Mouse (Mus musculus): Measurements from ENCODE around the gene Ppif. TPM values are rescaled to one million over a fixed set of nuclear protein-coding genes. Genes with fewer than 3 reads are reported as not detected.

Gene Ppif
- polyA plus RNA-seq, 1 experiment from 2014 or later: 99.2 TPM

GRCm38 (mm10) chr14:25713443-25713842, 19.5 kb downstream of the Ppif start:
- no peaks in the 10 kb centered on the region for H3K27me3 ChIP-seq (ENCODE audit: control insufficient read depth, insufficient read depth, low read length)
- H3K36me3 ChIP-seq (ENCODE audit: control insufficient read depth, insufficient read depth, low read length): peaks cover 40% of the 10 kb centered on the region
- no peak for ATAC-seq (ENCODE audit: insufficient number of reproducible peaks, insufficient read depth, low FRiP score, low read depth)
- no peaks in the 10 kb centered on the region for H3K9me3 ChIP-seq (ENCODE audit: control insufficient read depth, low read length)
- 19% methylated on average over 4 of the region's 4 CpGs for WGBS
- H3K27ac ChIP-seq (replicated peaks in 1 of 2; ENCODE audit: control insufficient read depth in 1 of 2, insufficient read depth in 1 of 2, low read depth in 2 of 2, low read length in 2 of 2): no peak overlapping the region
- H3K4me3 ChIP-seq (ENCODE audit: control insufficient read depth in 1 of 2, insufficient read depth in 1 of 2, low read depth in 1 of 2, low read length in 2 of 2): no peak overlapping the region
- H3K4me1 ChIP-seq (ENCODE audit: control insufficient read depth in 2 of 2, insufficient read depth in 2 of 2, low read length in 2 of 2): peaks cover 41 to 45% of the 10 kb centered on the region in 2 experiments
- no peak overlapping the region for H3K4me2 ChIP-seq (ENCODE audit: low read length)
- no peak overlapping the region for H3K9ac ChIP-seq (ENCODE audit: low read length)

- no peak overlapping the region for H3K4me2 ChIP-seq (ENCODE audit: low read length)
- H3K4me1 ChIP-seq (ENCODE audit: control insufficient read depth in 2 of 2, insufficient read depth in 2 of 2, low read length in 2 of 2): peaks cover 19 to 27% of the 10 kb centered on the region in 2 experiments
- no peak for ATAC-seq (ENCODE audit: insufficient number of reproducible peaks, insufficient read depth, low FRiP score, low read depth)
- H3K27me3 ChIP-seq (ENCODE audit: control insufficient read depth, insufficient read depth, low read length): no peaks in the 10 kb centered on the region
- H3K27ac ChIP-seq (replicated peaks in 1 of 2; ENCODE audit: control insufficient read depth in 1 of 2, insufficient read depth in 1 of 2, low read depth in 2 of 2, low read length in 2 of 2): no peak overlapping the region
- no peaks in the 10 kb centered on the region for H3K9me3 ChIP-seq (ENCODE audit: control insufficient read depth, low read length)
- no peak overlapping the region for H3K9ac ChIP-seq (ENCODE audit: low read length)
- WGBS: 76% methylated on average over 1 of the region's 1 CpGs
- no peak overlapping the region for H3K4me3 ChIP-seq (ENCODE audit: control insufficient read depth in 1 of 2, insufficient read depth in 1 of 2, low read depth in 1 of 2, low read length in 2 of 2)
- peaks cover 64% of the 10 kb centered on the region for H3K36me3 ChIP-seq (ENCODE audit: control insufficient read depth, insufficient read depth, low read length)
Measured at GRCm38 (mm10) chr14:25716528-25716927, 22.6 kb downstream of the Ppif start.

GRCm38 (mm10) chr14:25717718-25718117, 23.8 kb downstream of the Ppif start:
- Histone ChIP-seq H3K27ac (replicated peaks in 1 of 2; ENCODE audit: control insufficient read depth in 1 of 2, insufficient read depth in 1 of 2, low read depth in 2 of 2, low read length in 2 of 2) (peak overlapping the region in 1 of 2 experiments; percentile 54; a peak in 2 of 4 replicates), H3K9me3 (ENCODE audit: control insufficient read depth, low read length) (no peaks in the 10 kb centered on the region)
- WGBS: 74% methylated on average over 8 of the region's 8 CpGs

GRCm38 (mm10) chr14:25718471-25718870, 24.5 kb downstream of the Ppif start:
- Histone ChIP-seq H3K4me3 (ENCODE audit: control insufficient read depth in 1 of 2, insufficient read depth in 1 of 2, low read depth in 1 of 2, low read length in 2 of 2) (no peak overlapping the region), H3K9ac (ENCODE audit: low read length) (peak overlapping the region; percentile 10; the same call in 1 of the 2 replicates), H3K36me3 (ENCODE audit: control insufficient read depth, insufficient read depth, low read length) (peaks cover 70% of the 10 kb centered on the region), H3K9me3 (ENCODE audit: control insufficient read depth, low read length) (no peaks in the 10 kb centered on the region), H3K27me3 (ENCODE audit: control insufficient read depth, insufficient read depth, low read length) (no peaks in the 10 kb centered on the region), H3K4me1 (ENCODE audit: control insufficient read depth in 2 of 2, insufficient read depth in 2 of 2, low read length in 2 of 2) (peaks cover 16 to 20% of the 10 kb centered on the region in 2 experiments; a peak in 3 of 4 replicates), H3K27ac (replicated peaks in 1 of 2; ENCODE audit: control insufficient read depth in 1 of 2, insufficient read depth in 1 of 2, low read depth in 2 of 2, low read length in 2 of 2) (peak overlapping the region in 1 of 2 experiments; percentile 54; a peak in 2 of 4 replicates), H3K4me2 (ENCODE audit: low read length) (no peak overlapping the region)
- 7% methylated on average over 2 of the region's 2 CpGs for WGBS
- 0 out of 2 replicates have a peak, but pooled peaks have one; percentile 27 for ATAC-seq (ENCODE audit: insufficient number of reproducible peaks, insufficient read depth, low FRiP score, low read depth)

More at GRCm38 (mm10) chr14:25717718-25718117, 23.8 kb downstream of the Ppif start:
- H3K4me1 ChIP-seq (ENCODE audit: control insufficient read depth in 2 of 2, insufficient read depth in 2 of 2, low read length in 2 of 2): peaks cover 13 to 20% of the 10 kb centered on the region in 2 experiments; a peak in 3 of 4 replicates
- no peaks in the 10 kb centered on the region for H3K27me3 ChIP-seq (ENCODE audit: control insufficient read depth, insufficient read depth, low read length)
- H3K9ac ChIP-seq (ENCODE audit: low read length): no peak overlapping the region
- peaks cover 67% of the 10 kb centered on the region for H3K36me3 ChIP-seq (ENCODE audit: control insufficient read depth, insufficient read depth, low read length)
- H3K4me3 ChIP-seq (ENCODE audit: control insufficient read depth in 1 of 2, insufficient read depth in 1 of 2, low read depth in 1 of 2, low read length in 2 of 2): no peak overlapping the region
- H3K4me2 ChIP-seq (ENCODE audit: low read length): no peak overlapping the region
- no peak for ATAC-seq (ENCODE audit: insufficient number of reproducible peaks, insufficient read depth, low FRiP score, low read depth)

- Histone ChIP-seq H3K4me2 (ENCODE audit: low read length) (no peak overlapping the region), H3K4me1 (ENCODE audit: control insufficient read depth in 2 of 2, insufficient read depth in 2 of 2, low read length in 2 of 2) (peaks cover 16 to 24% of the 10 kb centered on the region in 2 experiments; a peak in 3 of 4 replicates), H3K4me3 (ENCODE audit: control insufficient read depth in 1 of 2, insufficient read depth in 1 of 2, low read depth in 1 of 2, low read length in 2 of 2) (no peak overlapping the region), H3K27ac (replicated peaks in 1 of 2; ENCODE audit: control insufficient read depth in 1 of 2, insufficient read depth in 1 of 2, low read depth in 2 of 2, low read length in 2 of 2) (peak overlapping the region in 1 of 2 experiments; percentile 54; a peak in 1 of 4 replicates), H3K27me3 (ENCODE audit: control insufficient read depth, insufficient read depth, low read length) (no peaks in the 10 kb centered on the region), H3K36me3 (ENCODE audit: control insufficient read depth, insufficient read depth, low read length) (peaks cover 72% of the 10 kb centered on the region), H3K9me3 (ENCODE audit: control insufficient read depth, low read length) (no peaks in the 10 kb centered on the region), H3K9ac (ENCODE audit: low read length) (no peak overlapping the region)
- no peak for ATAC-seq (ENCODE audit: insufficient number of reproducible peaks, insufficient read depth, low FRiP score, low read depth)
- WGBS: 65% methylated on average over 9 of the region's 9 CpGs
Measured at GRCm38 (mm10) chr14:25719371-25719770, 25.4 kb downstream of the Ppif start.

- Histone ChIP-seq H3K27ac (replicated peaks in 1 of 2; ENCODE audit: control insufficient read depth in 1 of 2, insufficient read depth in 1 of 2, low read depth in 2 of 2, low read length in 2 of 2) (no peak overlapping the region), H3K9me3 (ENCODE audit: control insufficient read depth, low read length) (no peaks in the 10 kb centered on the region), H3K4me2 (ENCODE audit: low read length) (no peak overlapping the region), H3K36me3 (ENCODE audit: control insufficient read depth, insufficient read depth, low read length) (peaks cover 59% of the 10 kb centered on the region), H3K4me1 (ENCODE audit: control insufficient read depth in 2 of 2, insufficient read depth in 2 of 2, low read length in 2 of 2) (peaks cover 30 to 41% of the 10 kb centered on the region in 2 experiments), H3K4me3 (ENCODE audit: control insufficient read depth in 1 of 2, insufficient read depth in 1 of 2, low read depth in 1 of 2, low read length in 2 of 2) (no peak overlapping the region), H3K9ac (ENCODE audit: low read length) (no peak overlapping the region), H3K27me3 (ENCODE audit: control insufficient read depth, insufficient read depth, low read length) (no peaks in the 10 kb centered on the region)
- WGBS: 83% methylated on average over 5 of the region's 5 CpGs
- no peak for ATAC-seq (ENCODE audit: insufficient number of reproducible peaks, insufficient read depth, low FRiP score, low read depth)
Measured at GRCm38 (mm10) chr14:25720962-25721707, 27.2 kb downstream of the Ppif start.

GRCm38 (mm10) chr14:25725032-25725497, 31.1 kb downstream of the Ppif start:
- WGBS: 68% methylated on average over 11 of the region's 11 CpGs
- Histone ChIP-seq H3K9me3 (ENCODE audit: control insufficient read depth, low read length) (no peaks in the 10 kb centered on the region), H3K36me3 (ENCODE audit: control insufficient read depth, insufficient read depth, low read length) (peaks cover 39% of the 10 kb centered on the region), H3K9ac (ENCODE audit: low read length) (peak overlapping the region; percentile 46; the same call in 1 of the 2 replicates), H3K27me3 (ENCODE audit: control insufficient read depth, insufficient read depth, low read length) (no peaks in the 10 kb centered on the region), H3K4me1 (ENCODE audit: control insufficient read depth in 2 of 2, insufficient read depth in 2 of 2, low read length in 2 of 2) (peaks cover 25 to 34% of the 10 kb centered on the region in 2 experiments), H3K27ac (replicated peaks in 1 of 2; ENCODE audit: control insufficient read depth in 1 of 2, insufficient read depth in 1 of 2, low read depth in 2 of 2, low read length in 2 of 2) (peak overlapping the region; percentile 2 to 79), H3K4me3 (ENCODE audit: control insufficient read depth in 1 of 2, insufficient read depth in 1 of 2, low read depth in 1 of 2, low read length in 2 of 2) (no peak overlapping the region), H3K4me2 (ENCODE audit: low read length) (no peak overlapping the region)
- peak; percentile 61; the same call in 1 of the 2 replicates for ATAC-seq (ENCODE audit: insufficient number of reproducible peaks, insufficient read depth, low FRiP score, low read depth)

Measured in heart, embryonic 14.5 days (tissue).